Mouse (Mus musculus) gastrocnemius, adult 8-10 months (tissue): ENCODE measurements at regions not wholly inside any gene's neighbourhood (a gene's known extent, or its start where the extent isn't known, plus 50 kb on each side); places are given as distances from the start of the nearest gene placed in this dataset.
"Not testable (repeated sequence)": the region's sequence is repeated elsewhere in the genome, so short reads cannot be mapped to it uniquely, and the experiment has no call there.

ENCODE experiments used
- DNase-seq, 2 experiments: peaks; one replicate each; pipeline ENCODE4 v3.0.0; 2022; ENCODE audit warnings: low spot score in 2 of 2

DNA sequence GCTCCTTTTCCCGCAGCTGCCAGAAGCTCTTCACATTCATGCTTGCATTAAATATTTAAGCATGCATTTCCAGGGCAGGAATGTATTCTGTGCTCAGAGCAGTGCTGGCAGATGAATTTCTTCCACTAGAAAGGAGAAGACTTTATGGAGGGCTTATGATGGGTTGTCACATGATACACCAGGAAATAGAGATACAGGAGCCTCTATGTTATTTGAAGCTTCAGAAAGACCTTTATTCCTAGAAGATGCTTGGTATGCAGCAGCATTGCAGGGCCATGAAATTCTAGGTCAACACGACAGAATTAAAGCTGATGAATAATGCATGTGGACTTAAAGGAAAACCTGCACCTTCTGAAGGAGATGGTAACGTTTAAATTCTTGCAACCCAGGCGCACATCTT is 212.1 kb downstream of the Adgrg6 start:
- DNase-seq, result no peak

DNA sequence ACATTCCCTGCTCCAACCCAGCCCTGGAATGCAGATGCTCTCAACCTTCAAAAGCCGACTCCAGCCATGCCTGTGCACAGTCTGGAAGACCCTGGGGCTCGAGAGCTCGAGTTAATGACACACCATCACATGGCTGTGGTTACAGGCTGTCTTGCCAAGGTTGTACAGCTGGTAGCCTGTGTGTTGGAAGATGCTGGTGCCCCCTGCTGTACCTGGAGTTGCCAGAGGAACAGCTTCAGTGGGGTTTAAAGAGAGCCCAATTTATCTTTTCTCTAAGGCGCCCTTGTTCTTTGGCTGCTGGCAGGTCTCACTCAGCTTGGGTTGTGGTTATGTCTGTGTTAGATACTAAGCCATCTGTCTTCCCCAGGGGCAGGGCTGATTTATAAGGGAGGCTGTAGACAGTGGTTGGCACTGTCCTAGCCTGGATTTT is 212.8 kb downstream of the Adgrg6 start:
- DNase-seq, result no peak

- no peak for DNase-seq
Observed at GRCm38 (mm10) chr10:14328846-14329245, 216.6 kb downstream of the Adgrg6 start.

GRCm38 (mm10) chr10:14326229-14326628 is 219.2 kb downstream of the Adgrg6 start:
- DNase-seq, result no peak

DNA sequence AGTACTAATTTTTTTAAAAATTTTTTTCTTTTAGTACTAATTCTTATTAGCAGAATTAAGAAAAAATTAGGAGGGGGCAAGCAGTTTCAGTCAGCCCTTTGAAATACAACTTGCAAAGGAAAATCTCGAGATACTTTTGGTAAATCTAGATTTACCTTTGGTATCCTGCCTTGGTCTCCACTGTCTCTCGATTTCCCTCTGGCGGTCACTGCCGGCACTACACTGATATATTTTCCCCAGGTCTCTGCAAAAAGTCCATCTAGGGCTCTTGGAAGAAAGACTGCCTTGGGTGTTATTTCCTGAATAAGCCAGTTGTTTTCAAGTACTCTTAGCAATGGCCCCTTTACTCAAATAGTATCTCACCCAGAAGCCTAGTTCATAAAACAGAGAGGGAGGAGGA is 224.0 kb downstream of the Adgrg6 start:
- peak; percentile 54 to 57 for DNase-seq

DNA sequence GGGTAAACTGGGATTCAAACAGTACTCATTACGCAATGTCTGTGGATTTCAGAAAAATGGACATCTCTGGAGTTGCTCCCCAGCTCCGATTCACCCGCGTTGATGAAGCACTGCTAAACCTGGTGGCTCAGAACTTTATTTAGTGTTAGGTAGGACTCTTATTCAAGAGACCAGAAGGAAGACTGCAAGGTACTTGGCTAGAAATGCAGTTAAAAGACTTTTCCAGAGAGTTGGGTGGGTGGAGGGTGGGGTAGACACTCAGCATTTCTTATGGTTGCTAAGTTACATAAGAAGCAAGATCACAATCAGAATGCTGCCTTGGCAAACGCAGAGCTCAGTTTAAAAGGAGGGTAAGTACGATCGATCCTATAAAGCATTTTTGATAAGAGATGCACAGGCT is 230.2 kb downstream of the Adgrg6 start:
- DNase-seq, result no peak

DNA sequence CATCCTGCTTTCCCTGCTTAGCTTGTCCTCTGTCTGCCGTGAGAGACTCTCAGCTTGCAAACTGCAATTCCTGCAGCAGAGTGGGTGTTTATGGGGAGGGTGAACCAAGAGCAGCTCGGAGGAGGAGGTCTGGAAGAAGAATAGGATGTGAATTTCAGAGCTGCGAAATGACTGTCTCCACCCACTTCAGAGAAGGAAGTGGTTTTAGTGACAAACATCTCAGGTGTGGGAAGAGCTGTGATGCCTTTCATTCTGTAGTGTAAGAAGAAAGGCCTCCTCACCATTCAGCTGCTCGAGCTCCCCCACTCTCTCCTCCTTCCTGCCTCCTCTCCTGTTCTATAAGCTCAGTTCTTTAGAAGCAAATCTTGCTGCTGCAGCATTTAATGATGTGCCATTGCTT is 230.9 kb downstream of the Adgrg6 start:
- no peak for DNase-seq

GRCm38 (mm10) chr10:14314004-14314581 is 231.4 kb downstream of the Adgrg6 start:
- no peak for DNase-seq

DNA sequence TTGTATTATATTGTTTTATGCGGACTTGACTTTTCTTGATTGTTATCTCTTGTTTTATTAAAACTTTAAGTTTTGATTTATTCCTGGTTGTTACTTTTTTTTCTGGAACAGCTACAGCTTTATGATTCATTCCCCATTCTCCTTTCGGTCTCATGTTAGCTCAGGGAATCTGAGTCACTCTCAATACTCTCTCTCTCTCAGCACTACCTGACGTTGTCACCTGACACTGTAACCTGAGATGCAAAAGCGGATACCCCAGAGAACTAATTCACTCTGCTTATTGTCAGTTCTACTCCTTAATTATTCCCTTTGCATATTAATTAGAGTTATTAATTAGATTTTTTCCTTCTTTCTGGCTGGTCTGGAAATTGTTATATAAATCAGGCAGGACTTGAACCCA is 232.5 kb downstream of the Adgrg6 start:
- no peak for DNase-seq

- DNase-seq, result no peak
Observed at GRCm38 (mm10) chr10:14311962-14312361, 233.5 kb downstream of the Adgrg6 start.

DNA sequence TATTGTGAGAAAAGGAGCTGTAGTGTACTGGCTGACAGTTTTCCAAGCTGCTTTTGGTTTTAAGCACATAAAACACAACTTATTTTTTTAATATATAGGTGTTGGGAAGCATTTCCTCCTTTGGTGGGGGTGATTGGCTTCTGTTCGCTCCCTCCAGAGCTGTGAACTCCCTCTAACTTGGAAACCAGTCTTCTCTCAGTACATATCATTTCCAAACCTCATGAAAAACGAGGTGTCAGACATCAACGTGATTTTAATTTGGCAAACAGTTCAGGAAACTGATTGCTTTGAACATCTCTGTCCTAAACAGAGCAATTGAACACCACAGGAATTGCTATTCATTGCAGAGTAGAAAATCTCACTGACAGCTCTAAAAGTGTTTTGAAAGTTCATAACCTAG is 238.6 kb downstream of the Adgrg6 start:
- DNase-seq, result no peak

DNA sequence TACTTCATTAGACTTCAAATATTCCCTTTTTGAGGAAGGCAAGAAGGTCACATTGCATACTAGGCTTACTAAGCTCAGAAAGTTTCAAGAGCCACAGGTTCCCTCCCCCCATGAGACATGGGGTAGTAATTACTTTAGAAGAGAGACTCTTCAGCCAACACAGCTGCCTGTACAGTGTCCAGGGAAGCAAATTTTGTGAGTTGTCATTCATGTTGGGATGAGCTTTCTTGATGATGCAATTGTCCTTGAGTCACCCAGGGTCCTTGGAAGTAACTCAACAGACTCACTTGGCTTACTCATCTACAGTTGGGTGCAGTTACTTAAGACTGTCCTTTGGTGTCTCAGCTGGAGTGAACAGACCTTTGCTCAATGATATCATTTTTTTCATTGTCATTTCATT is 242.0 kb downstream of the Adgrg6 start:
- DNase-seq, result peak; percentile 6 to 27

DNA sequence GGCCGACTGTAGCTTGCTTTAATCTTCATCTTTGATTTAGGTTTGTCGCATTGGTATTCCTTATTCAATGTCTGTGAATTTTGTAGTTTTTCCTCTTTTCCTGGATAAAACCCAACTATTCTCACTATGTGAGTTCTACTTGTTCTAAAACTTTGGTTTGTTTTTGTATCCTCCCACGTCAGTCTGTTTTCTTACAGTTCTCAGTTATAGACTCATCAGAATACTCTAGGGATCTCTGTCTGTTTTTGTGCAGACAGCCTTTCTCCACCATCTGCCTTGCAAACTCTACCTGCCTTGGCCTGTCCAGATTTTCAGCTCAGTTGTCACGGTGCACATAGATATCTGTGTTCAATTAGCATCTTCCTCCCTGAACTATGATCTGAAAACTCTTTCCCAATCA is 249.3 kb downstream of the Adgrg6 start:
- DNase-seq, result no peak

- not testable (repeated sequence) for DNase-seq
Observed at GRCm38 (mm10) chr10:14292701-14293100, 252.8 kb downstream of the Adgrg6 start.

DNA sequence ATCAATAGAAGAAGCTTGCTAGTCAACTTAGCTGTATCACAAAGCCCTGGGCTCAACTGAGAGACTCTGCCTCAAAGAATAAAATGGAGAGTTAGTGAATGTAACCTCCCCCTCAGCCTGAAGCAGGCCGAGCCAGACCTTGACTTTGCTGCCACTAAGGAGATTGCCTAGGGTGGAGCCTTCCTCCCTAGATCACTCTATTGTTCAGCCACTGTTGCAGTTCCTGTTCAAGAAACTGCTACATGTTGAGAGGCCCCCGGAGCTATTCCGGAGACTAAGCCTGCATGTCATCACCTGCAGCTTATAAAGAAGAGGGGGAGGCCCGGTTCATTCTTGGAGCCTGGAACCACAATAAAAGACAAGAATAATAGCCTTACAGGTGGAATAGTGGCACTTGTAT is 257.9 kb downstream of the Adgrg6 start:
- DNase-seq, result no peak

DNA sequence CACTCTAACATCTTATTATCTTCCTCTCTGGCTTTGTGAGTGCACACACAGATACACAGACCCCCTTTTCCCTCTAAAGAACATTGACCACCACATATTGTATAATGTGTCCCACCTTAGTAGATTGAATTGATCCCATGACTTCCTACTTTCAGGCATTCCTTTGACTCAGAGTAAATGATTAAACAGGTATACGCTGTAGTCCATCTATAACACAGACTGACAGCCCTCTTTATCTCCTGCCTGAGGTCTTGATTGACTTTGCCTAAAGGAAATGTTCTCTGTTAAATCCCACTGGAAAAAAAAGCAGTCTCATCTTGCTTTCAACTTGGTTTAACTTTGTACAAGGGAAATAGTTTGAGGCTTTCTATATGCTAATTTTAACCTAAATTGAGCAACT is 268.8 kb downstream of the Adgrg6 start:
- no peak for DNase-seq

DNA sequence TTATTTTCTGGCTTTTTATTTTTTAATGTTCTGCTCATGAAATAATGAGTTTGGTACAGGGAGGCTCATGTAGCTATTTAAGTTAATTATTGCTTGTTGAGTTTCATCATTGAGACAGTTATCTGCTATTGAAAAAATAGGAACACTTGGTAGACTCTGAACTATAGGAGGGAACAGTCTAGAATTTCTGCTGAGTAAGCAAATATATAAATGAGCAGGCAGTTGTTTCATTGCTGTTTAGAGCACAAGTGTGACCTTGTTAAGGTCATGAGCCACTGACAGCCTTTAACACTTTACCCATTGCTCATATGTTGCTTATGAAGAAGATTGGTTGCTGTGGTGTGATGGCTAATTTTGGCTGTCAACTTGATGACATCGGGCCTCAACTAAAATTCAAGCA is 270.0 kb downstream of the Adgrg6 start:
- DNase-seq, result no peak

DNA sequence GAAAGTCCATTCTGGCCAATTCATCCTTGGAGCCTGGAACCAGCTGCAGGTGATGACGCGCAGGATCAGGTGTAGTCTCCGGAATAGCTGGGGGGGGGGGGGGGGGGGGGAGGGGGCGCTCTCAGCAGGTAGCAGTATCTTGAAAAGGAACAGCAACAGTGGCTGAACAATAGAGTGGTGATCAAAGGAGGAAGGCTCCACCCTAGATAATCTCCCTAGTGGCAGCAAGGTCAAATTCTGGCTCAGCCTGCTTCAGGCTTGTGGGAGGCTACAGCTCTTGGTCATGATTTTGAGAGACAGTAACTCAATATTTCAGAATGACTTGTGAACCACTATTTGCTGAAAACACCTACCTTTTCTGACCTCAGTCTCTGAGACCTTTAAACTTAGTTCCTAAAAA is 275.5 kb downstream of the Adgrg6 start:
- no peak for DNase-seq

DNA sequence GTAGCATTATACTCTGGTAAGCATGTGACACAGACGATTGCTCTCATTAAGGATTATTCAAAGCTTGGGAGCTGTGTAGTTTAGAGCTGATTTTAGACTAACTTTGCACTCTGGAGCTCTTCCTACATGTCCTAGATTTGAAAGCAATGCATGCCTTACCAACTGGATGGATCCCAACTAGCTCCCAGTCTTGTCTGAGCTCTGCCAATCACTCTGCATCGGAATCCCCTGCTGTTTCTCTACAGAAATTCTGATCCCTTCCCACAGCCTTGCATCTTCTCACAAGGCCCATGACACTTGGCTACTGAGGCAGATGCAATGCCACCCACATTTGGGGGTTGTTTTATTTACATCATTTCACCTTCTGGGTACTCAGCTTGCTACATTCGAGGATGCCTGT is 277.8 kb downstream of the Adgrg6 start:
- no peak for DNase-seq

DNA sequence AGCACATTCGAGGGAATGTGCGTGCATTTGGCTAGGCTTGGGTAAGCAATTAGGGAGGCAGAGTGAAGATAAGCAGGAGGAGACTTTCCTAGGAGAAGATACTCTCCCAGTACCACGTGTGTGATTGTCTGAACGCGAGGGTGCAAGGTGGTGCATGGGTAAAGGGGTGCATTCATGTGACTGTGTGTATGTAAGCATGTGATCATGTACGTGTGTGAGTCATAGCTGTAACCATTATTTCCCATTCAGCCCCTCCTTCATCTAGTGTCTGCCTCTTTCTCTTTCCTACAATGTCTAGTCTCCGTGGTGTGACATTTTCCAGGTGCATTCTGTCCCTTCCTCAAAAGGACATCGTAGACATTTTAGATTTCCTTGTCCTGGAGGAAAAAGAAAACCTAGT is 273.8 kb downstream of the Hivep2 start:
- no peak for DNase-seq

GRCm38 (mm10) chr10:14234896-14235604 is 269.2 kb downstream of the Hivep2 start:
- no peak for DNase-seq

DNA sequence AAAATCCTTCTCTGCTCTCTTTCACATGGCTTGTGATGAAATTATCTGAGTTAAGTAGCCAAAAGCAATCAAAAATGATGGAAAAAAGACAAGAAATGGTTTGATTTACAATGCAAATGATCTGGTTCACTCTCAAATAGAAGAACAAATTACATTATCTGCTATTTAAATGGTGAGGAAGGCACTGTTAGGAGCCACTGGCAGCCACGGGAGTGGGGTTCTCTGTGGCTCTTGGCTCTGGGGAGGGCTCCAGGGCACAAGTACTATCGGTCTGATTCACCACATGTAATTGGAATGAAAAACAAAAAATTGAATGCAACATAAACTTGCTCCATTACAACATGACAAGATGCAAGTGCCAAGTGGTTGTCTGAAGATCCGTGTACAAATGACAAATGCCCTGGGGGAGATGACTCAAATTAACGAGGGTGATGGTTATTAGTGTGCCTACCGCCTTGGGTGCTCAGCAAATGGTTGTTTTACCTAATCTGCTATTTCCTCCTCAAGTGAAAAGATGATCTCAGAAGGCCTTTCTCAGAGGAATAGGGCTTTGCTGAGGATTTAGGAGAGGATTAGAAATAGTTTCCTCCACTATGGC is 268.2 kb downstream of the Hivep2 start:
- no peak for DNase-seq

- no peak for DNase-seq
Observed at GRCm38 (mm10) chr10:14233335-14233734, 267.5 kb downstream of the Hivep2 start.
